Mouse (Mus musculus): ENCODE data around the gene Mmachc.

GRCm38 (mm10) chr4:116657971-116658370 lies 50.2 kb downstream of the Mmachc start:
- TF ChIP-seq POLR2A (IDR thresholded peaks at IDR 0.05; ENCODE audit: insufficient read depth, low read length), result no peak
- no peak for TF ChIP-seq CTCF (IDR thresholded peaks at IDR 0.05; ENCODE audit: low read depth, low read length)

Data from ES-Bruce4 (cell line).